Mouse (Mus musculus): ENCODE measurements around the gene Pam. TPM values are rescaled to one million over a fixed set of nuclear protein-coding genes. Genes with fewer than 3 reads are reported as not detected.
"Not testable (repeated sequence)": the region's sequence is repeated elsewhere in the genome, so short reads cannot be mapped to it uniquely, and the experiment has no call there.

The Pam gene
- polyA plus RNA-seq, 1 experiment from 2014 or later: 34.4 TPM

- H3K4me1 ChIP-seq (replicated peaks; ENCODE audit: control insufficient read depth, insufficient read depth, low read length): peaks cover 3% of the 10 kb centered on the region
- H3K4me3 ChIP-seq (replicated peaks; ENCODE audit: low read length): no peak overlapping the region
- no peak for DNase-seq (ENCODE audit: low spot score)
- H3K9me3 ChIP-seq (ENCODE audit: control insufficient read depth, low read length): no peaks in the 10 kb centered on the region
- no peaks in the 10 kb centered on the region for H3K27me3 ChIP-seq (ENCODE audit: control insufficient read depth, insufficient read depth, low read length)
- H3K4me2 ChIP-seq (replicated peaks): no peak overlapping the region
- no peak for ATAC-seq (ENCODE audit: low FRiP score)
- H3K36me3 ChIP-seq (replicated peaks; ENCODE audit: control insufficient read depth, insufficient read depth): no peaks in the 10 kb centered on the region
- no peak overlapping the region for H3K27ac ChIP-seq
- no peak overlapping the region for H3K9ac ChIP-seq
- WGBS: 85% methylated on average over 4 of the region's 4 CpGs
Measured at GRCm38 (mm10) chr1:97969765-97970164, 125.7 kb downstream of the Pam start.

DNA sequence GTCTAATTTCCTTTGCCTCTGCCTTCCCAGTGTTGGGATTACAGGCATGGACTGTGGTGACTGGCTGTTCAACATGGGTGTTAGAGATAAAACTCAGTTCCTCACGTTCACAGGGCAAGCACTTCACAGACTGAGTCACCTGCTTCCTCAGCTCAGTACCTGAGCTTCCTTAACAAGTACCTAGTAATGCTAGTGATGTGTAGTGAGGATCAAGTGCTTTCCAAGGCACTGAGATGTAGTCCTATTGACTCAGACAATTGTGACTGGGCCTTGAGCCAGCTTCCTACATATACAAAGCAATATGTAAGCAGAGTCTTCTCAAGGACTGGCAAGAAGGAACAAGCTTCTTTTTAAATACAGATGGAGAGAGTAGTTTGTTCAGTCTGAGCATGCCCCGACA is 131.7 kb downstream of the Pam start:
- no peak overlapping the region for H3K4me3 ChIP-seq (replicated peaks; ENCODE audit: low read length)
- no peaks in the 10 kb centered on the region for H3K9me3 ChIP-seq (ENCODE audit: control insufficient read depth, low read length)
- no peak overlapping the region for H3K27ac ChIP-seq
- no peaks in the 10 kb centered on the region for H3K4me1 ChIP-seq (replicated peaks; ENCODE audit: control insufficient read depth, insufficient read depth, low read length)
- no peaks in the 10 kb centered on the region for H3K27me3 ChIP-seq (ENCODE audit: control insufficient read depth, insufficient read depth, low read length)
- H3K4me2 ChIP-seq (replicated peaks): no peak overlapping the region
- H3K36me3 ChIP-seq (replicated peaks; ENCODE audit: control insufficient read depth, insufficient read depth): no peaks in the 10 kb centered on the region
- WGBS: 87% methylated on average over 2 of the region's 2 CpGs
- DNase-seq (ENCODE audit: low spot score): no peak
- ATAC-seq (ENCODE audit: low FRiP score): no peak
- H3K9ac ChIP-seq: no peak overlapping the region

DNA sequence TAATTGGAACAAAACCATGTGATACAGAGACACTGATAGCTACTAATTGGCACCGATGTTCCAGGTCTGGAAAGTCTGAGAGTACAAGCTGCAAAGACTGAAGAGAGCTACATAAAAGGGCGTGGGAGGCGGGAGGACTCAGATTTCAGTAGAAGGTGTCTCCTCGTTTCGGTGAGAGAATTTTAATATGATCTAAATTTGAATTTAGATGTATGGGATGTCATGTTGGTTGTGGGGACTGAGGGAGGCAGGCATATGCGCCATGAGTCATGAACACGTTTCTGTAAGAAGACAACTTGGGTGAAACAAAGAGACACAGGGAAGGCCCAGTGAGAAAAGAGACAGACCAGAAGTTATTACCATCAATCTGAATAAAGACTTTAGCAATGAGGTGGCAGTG is 133.3 kb downstream of the Pam start:
- ATAC-seq (ENCODE audit: low FRiP score) (no peak), DNase-seq (ENCODE audit: low spot score) (no peak)
- Histone ChIP-seq H3K36me3 (replicated peaks; ENCODE audit: control insufficient read depth, insufficient read depth) (no peaks in the 10 kb centered on the region), H3K4me1 (replicated peaks; ENCODE audit: control insufficient read depth, insufficient read depth, low read length) (no peaks in the 10 kb centered on the region), H3K27ac (no peak overlapping the region), H3K27me3 (ENCODE audit: control insufficient read depth, insufficient read depth, low read length) (no peaks in the 10 kb centered on the region), H3K4me2 (replicated peaks) (no peak overlapping the region), H3K9me3 (ENCODE audit: control insufficient read depth, low read length) (no peaks in the 10 kb centered on the region), H3K9ac (no peak overlapping the region), H3K4me3 (replicated peaks; ENCODE audit: low read length) (no peak overlapping the region)
- WGBS: 90% methylated on average over 7 of the region's 7 CpGs

DNA sequence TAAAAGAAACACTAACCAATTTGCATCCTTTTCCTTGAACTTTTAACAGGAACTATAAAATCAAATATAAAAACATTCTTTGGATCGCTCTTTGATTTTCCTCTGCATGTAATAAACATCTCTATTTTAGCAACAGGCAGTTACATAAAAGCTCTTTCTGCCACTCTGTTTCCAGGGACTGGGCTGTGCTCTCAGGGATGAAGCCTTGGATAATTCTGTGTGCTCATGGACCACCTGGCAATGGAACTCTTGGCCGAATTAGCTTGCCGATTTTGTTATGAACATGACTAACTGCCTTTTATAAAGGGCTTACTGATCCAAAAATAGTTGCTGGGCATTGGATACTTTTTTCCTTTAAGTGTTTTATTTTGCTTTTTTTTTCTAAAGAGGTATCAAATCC is 134.8 kb downstream of the Pam start:
- WGBS: 89% methylated on average over 3 of the region's 3 CpGs
- no peak for DNase-seq (ENCODE audit: low spot score)
- H3K9ac ChIP-seq: no peak overlapping the region
- no peaks in the 10 kb centered on the region for H3K27me3 ChIP-seq (ENCODE audit: control insufficient read depth, insufficient read depth, low read length)
- no peak for ATAC-seq (ENCODE audit: low FRiP score)
- no peak overlapping the region for H3K4me2 ChIP-seq (replicated peaks)
- no peaks in the 10 kb centered on the region for H3K9me3 ChIP-seq (ENCODE audit: control insufficient read depth, low read length)
- H3K4me1 ChIP-seq (replicated peaks; ENCODE audit: control insufficient read depth, insufficient read depth, low read length): no peaks in the 10 kb centered on the region
- H3K4me3 ChIP-seq (replicated peaks; ENCODE audit: low read length): no peak overlapping the region
- H3K27ac ChIP-seq: no peak overlapping the region
- H3K36me3 ChIP-seq (replicated peaks; ENCODE audit: control insufficient read depth, insufficient read depth): no peaks in the 10 kb centered on the region

DNA sequence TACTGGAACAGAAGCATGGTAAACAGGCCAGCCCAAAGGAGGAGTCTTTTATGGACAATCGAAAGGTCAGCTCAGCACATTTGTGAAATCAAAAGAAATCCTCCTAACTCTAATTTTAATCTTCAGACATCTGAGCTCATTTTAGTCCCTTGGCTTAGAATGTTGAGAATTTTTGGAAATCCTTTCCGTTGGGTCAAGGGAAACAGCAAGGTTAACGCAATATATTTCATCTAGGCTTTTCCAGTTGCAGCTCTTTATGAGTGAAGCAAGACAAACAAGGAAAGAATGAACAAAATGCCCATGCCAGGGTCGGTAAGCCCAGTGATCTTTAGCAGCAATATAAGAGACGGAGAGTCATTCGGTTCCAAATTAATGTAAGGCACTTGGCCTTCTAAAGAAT is 135.3 kb downstream of the Pam start:
- no peaks in the 10 kb centered on the region for H3K36me3 ChIP-seq (replicated peaks; ENCODE audit: control insufficient read depth, insufficient read depth)
- H3K4me3 ChIP-seq (replicated peaks; ENCODE audit: low read length): no peak overlapping the region
- no peaks in the 10 kb centered on the region for H3K27me3 ChIP-seq (ENCODE audit: control insufficient read depth, insufficient read depth, low read length)
- ATAC-seq (ENCODE audit: low FRiP score) (no peak), DNase-seq (ENCODE audit: low spot score) (no peak)
- WGBS: 82% methylated on average over 6 of the region's 6 CpGs
- no peak overlapping the region for H3K9ac ChIP-seq
- no peaks in the 10 kb centered on the region for H3K9me3 ChIP-seq (ENCODE audit: control insufficient read depth, low read length)
- no peaks in the 10 kb centered on the region for H3K4me1 ChIP-seq (replicated peaks; ENCODE audit: control insufficient read depth, insufficient read depth, low read length)
- H3K4me2 ChIP-seq (replicated peaks): no peak overlapping the region
- H3K27ac ChIP-seq: no peak overlapping the region

DNA sequence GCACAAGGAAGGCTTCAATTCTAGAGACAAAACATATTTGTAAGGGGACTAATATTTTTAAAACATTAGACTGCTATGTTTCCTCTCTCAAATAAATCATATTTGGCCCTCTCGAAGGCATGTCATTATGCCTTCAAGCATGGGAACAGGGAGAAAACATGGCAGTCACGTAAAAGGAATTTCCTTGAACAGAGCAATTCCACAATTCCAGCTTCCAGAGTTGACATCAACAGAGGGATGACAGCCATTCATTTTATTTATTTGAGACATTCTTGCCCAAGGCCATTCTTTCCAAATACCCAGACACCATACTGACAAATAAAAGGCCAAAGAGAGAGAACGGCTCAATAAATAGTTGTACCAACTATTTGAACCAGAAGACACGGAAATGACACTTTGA is 136.7 kb downstream of the Pam start:
- Histone ChIP-seq H3K9ac (no peak overlapping the region), H3K9me3 (ENCODE audit: control insufficient read depth, low read length) (no peaks in the 10 kb centered on the region), H3K4me1 (replicated peaks; ENCODE audit: control insufficient read depth, insufficient read depth, low read length) (no peaks in the 10 kb centered on the region), H3K27ac (no peak overlapping the region), H3K4me3 (replicated peaks; ENCODE audit: low read length) (no peak overlapping the region), H3K36me3 (replicated peaks; ENCODE audit: control insufficient read depth, insufficient read depth) (no peaks in the 10 kb centered on the region), H3K27me3 (ENCODE audit: control insufficient read depth, insufficient read depth, low read length) (no peaks in the 10 kb centered on the region), H3K4me2 (replicated peaks) (no peak overlapping the region)
- WGBS: 81% methylated on average over 4 of the region's 4 CpGs
- no peak for DNase-seq (ENCODE audit: low spot score)
- ATAC-seq (ENCODE audit: low FRiP score): no peak

DNA sequence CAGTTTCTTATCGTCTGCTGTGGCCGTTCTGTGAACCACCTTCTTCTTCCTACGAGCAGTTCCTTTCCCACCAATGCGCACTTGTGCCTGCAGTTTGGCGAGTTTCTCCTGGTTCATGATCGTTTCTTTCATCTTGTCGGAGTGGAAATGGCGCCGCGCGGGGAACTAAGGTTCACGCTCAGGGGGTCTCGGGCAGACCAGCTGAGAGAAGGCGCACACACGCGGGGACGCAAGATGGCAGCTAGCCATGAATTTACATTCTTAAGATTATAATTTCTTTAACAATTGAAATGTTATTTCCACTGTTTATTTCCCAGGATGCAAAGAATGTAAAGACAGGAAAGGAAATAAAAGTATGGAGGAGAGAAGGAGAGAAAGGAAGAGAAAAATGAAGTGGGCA is 146.2 kb downstream of the Pam start:
- not testable (repeated sequence) for H3K9me3 ChIP-seq (ENCODE audit: control insufficient read depth, low read length); H3K27ac ChIP-seq; H3K4me3 ChIP-seq (replicated peaks; ENCODE audit: low read length); DNase-seq (ENCODE audit: low spot score); H3K4me2 ChIP-seq (replicated peaks); H3K27me3 ChIP-seq (ENCODE audit: control insufficient read depth, insufficient read depth, low read length); H3K9ac ChIP-seq; ATAC-seq (ENCODE audit: low FRiP score); H3K4me1 ChIP-seq (replicated peaks; ENCODE audit: control insufficient read depth, insufficient read depth, low read length); H3K36me3 ChIP-seq (replicated peaks; ENCODE audit: control insufficient read depth, insufficient read depth)
- 94% methylated on average over 17 of the region's 17 CpGs for WGBS

GRCm38 (mm10) chr1:97947100-97947499 is 148.3 kb downstream of the Pam start:
- ATAC-seq (ENCODE audit: low FRiP score): no peak
- Histone ChIP-seq H3K4me2 (replicated peaks) (no peak overlapping the region), H3K27ac (no peak overlapping the region), H3K9ac (no peak overlapping the region), H3K9me3 (ENCODE audit: control insufficient read depth, low read length) (no peaks in the 10 kb centered on the region), H3K4me1 (replicated peaks; ENCODE audit: control insufficient read depth, insufficient read depth, low read length) (peaks cover 10% of the 10 kb centered on the region; the same call in 1 of the 2 replicates), H3K27me3 (ENCODE audit: control insufficient read depth, insufficient read depth, low read length) (no peaks in the 10 kb centered on the region), H3K4me3 (replicated peaks; ENCODE audit: low read length) (no peak overlapping the region), H3K36me3 (replicated peaks; ENCODE audit: control insufficient read depth, insufficient read depth) (no peaks in the 10 kb centered on the region)
- no peak for DNase-seq (ENCODE audit: low spot score)
- 77% methylated on average over 3 of the region's 3 CpGs for WGBS

DNA sequence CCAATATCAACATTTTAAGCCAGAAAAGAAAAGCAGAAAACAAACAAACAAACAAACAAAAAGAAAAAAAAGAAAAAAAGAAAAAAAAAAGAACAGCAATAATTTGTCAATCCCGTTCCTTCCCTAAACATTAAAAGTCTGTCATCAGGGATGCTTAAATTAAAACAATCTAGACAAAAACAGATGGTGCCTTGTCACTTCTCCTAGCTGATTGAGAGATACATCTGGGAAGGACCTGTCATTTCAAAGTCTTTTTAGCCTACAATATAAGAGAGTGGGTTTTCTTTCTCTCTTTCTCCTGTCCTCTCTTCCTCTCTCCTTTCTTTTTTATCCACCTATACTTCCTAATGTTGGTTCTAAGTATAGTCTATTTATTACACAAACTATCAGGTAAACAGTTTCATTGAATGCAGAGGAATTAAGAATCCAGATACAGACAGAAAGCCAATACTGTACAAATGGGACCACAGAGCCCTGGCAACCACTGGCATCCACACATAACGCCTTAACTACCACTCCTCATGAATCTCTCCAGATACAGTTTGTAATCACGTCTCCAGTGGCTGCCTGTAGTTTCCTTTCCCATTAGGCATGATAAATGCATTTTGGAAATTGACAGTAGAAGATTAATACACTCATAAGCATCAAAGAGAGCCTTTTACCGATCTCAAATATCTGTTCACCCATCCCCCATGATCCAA is 151.4 kb downstream of the Pam start:
- H3K36me3 ChIP-seq (replicated peaks; ENCODE audit: control insufficient read depth, insufficient read depth): no peaks in the 10 kb centered on the region
- no peaks in the 10 kb centered on the region for H3K9me3 ChIP-seq (ENCODE audit: control insufficient read depth, low read length)
- 40% methylated on average over 4 of the region's 4 CpGs for WGBS
- H3K9ac ChIP-seq: no peak overlapping the region
- no peak overlapping the region for H3K4me2 ChIP-seq (replicated peaks)
- DNase-seq (ENCODE audit: low spot score): no peak
- H3K4me3 ChIP-seq (replicated peaks; ENCODE audit: low read length): no peak overlapping the region
- H3K27me3 ChIP-seq (ENCODE audit: control insufficient read depth, insufficient read depth, low read length): no peaks in the 10 kb centered on the region
- H3K4me1 ChIP-seq (replicated peaks; ENCODE audit: control insufficient read depth, insufficient read depth, low read length): peaks cover 14% of the 10 kb centered on the region; the same call in 1 of the 2 replicates
- H3K27ac ChIP-seq: no peak overlapping the region
- no peak for ATAC-seq (ENCODE audit: low FRiP score)

DNA sequence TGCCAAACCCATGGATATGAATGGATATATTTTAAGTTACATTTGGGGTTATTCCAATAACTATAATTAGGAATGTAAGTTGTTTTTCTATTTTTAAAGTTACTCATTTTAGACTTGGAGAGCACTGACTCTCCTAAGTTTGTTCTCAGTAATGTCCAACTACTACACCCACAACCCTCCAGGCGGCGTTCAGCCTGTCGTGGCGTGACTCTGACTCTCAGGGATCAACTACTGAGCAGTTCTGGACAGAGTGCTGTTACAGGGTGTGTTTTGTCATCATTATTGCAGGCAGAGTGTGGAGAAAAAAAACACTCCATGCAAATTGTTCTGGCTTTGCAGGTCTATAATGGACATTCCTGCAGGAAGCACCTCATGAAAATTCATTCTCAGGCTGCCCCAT is 152.0 kb downstream of the Pam start:
- H3K4me1 ChIP-seq (replicated peaks; ENCODE audit: control insufficient read depth, insufficient read depth, low read length): peaks cover 14% of the 10 kb centered on the region; the same call in 1 of the 2 replicates
- H3K27me3 ChIP-seq (ENCODE audit: control insufficient read depth, insufficient read depth, low read length): no peaks in the 10 kb centered on the region
- H3K36me3 ChIP-seq (replicated peaks; ENCODE audit: control insufficient read depth, insufficient read depth): no peaks in the 10 kb centered on the region
- no peak overlapping the region for H3K27ac ChIP-seq
- DNase-seq (ENCODE audit: low spot score): no peak
- no peak overlapping the region for H3K4me3 ChIP-seq (replicated peaks; ENCODE audit: low read length)
- WGBS: 45% methylated on average over 4 of the region's 4 CpGs
- no peaks in the 10 kb centered on the region for H3K9me3 ChIP-seq (ENCODE audit: control insufficient read depth, low read length)
- H3K9ac ChIP-seq: no peak overlapping the region
- H3K4me2 ChIP-seq (replicated peaks): no peak overlapping the region
- no peak for ATAC-seq (ENCODE audit: low FRiP score)
